Mouse (Mus musculus) frontal cortex, adult (tissue): ENCODE measurements around the gene Hspg2.
"Not testable (repeated sequence)": the region's sequence is repeated elsewhere in the genome, so short reads cannot be mapped to it uniquely, and the experiment has no call there.

Experiments
- ATAC-seq: cut with Nextera tagmentation; 2 replicates; pipeline ENCODE4 v1.9.2; 2017; ENCODE audit warnings: mild to moderate bottlenecking, moderate library complexity, mixed read lengths; ENCODE audit not compliant: low TSS enrichment

Gene Hspg2

DNA sequence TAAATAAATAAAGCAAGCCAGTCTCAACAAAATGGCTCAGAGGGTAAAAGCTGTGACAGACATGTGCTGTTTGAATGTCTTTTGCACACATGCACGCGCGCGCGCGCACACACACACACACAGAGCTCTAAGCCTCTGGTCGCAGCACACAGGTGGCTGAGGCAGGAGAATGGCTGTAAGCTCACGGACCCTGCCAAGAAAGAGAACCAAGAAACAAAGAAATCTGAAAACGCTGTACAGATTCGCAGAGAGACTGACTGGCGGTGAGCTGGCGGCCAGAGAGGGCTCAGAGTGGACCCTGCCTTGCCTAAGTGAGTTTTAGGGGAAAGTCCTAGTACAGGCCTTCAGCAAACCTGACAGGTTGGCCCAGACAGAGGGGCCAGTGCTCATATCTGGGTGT is 108.9 kb downstream of the Hspg2 start:
- no peak for ATAC-seq

DNA sequence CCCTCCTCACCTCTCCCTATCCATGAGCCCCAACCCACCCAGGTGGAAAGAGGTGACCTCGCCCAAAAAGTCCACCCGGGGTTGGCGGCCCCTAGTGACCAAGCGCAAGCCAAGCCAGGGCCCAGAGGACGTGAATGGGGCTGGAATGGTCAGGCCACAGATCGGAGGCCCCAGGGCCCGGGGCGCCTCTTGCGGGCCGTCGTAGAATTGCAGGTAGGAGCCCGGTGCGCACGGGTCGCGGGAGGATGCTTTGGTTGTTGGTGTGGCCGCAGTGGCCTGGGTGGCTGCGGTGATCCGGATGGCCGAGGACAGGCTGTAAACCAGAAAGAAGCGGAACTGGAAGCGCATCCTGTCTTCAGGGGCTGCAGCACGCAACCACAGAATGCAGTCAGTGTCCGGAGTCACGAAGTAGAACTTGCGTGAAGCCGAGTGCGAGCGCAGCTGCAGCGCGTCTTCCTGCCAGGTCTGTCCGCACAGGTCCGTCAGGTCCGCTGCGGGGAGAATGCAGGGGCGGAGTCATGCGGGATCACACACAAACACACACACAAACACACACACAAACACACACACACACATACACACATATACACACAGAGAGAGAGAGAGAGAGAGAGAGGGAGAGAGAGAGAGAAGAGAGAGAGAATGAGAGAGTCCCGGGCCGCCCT is 109.7 kb downstream of the Hspg2 start:
- ATAC-seq = peak; percentile 70

- no peak for ATAC-seq
These were observed 111.2 kb downstream of the Hspg2 start for GRCm38 (mm10) chr4:137579789-137580188.

DNA sequence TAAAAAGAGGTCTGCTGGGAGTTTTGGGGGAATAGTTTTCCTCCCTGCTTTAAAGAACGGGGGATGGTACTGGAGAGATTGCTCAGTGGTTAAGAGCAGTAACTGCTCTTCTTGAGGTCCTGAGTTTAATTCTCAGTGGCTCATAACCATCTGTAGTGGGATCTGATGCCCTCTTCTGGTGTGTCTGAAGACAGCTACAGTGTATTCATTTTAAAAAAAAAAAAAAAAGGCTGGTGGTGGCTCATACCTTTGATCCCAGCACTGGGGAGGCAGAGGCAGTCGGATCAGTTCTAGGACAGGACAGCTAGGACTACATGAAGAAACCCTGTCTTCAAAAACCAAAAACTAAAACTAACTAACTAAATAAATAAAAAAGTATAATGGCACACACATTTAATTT is 111.7 kb downstream of the Hspg2 start:
- ATAC-seq = no peak

GRCm38 (mm10) chr4:137581815-137582214 is 113.2 kb downstream of the Hspg2 start:
- no peak for ATAC-seq

DNA sequence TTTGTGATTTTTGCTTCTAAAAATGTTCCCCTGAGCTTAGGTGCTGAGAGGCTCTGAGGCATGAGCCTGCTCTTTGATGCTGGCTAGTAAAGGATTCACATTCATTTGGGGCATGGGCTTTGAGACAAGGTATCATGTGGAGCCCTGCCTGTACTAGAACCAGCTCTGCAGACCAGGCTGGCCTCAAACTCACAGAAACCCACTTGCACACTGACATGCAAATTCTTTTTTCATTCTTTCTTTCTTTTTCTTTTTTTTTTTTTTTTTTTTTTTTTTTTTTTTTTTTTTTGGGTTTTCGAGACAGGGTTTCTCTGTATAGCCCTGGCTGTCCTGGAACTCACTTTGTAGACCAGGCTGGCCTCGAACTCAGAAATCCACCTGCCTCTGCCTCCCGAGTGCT is 120.5 kb downstream of the Hspg2 start:
- ATAC-seq = not testable (repeated sequence)

DNA sequence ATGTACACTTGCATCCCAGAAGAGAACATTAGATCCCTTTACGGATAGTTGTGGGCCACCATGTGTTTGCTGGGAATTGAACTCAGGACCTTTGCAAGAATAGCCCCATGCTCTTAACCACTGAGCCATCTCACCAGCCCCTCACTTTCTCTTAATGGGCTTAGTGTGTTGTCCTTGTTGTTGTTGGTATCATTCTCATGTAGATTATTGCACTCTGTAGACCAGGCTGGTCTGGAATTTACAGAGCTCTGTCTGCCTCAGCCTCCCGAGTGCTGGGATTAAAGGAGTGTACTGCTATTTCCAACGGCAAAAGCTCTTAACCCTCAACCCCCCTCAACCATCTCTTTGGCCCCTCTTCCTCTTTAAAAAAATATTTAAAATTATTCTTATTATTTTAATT is 121.0 kb downstream of the Hspg2 start:
- no peak for ATAC-seq

GRCm38 (mm10) chr4:137590961-137591360 is 122.4 kb downstream of the Hspg2 start:
- no peak for ATAC-seq

DNA sequence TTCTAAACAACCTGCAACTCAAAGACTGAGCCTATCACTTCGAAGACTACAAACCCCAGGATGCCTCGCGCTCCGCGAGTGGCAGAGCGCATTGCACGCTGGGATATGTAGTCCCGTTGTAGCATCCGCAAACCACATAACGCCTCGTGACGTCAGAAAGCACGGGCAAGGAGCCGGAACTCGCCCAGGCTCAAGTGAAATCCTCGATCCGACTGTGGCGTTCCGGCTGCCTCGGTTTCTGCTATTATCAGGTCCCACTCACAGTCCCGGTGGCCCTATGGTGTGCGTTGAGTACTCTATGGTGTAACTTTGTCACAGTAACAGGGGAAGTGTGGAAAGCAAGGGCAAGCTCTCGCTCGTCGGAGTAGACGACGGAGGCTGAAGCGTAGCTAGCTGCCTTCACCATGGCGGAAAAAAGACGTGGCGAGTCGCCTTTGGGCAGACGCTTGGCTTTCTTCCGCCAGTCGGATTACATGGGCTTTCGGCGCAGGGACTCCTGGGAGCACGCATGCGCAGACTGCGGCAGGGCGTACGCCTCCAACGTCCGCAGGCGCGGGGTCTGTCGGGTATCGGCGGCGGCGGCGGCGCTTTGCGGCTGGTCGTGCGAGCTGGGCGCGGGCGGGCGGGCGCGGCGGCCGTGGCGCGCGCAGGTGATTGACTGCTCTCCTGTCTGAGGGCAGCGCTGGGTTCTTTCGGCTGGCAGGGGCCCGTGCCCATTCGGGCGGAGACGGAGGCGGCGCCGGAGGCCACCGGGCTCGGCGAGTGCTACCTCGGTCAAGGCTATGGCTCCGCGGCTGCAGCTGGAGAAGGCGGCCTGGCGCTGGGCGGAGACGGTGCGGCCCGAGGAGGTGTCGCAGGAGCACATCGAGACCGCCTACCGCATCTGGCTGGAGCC is 125.3 kb downstream of the Hspg2 start, which contains the start of gene Usp48:
Gene Usp48, plus strand, starts transcription at position 155 of the 895 bp plus-strand sequence.
- ATAC-seq = peak; percentile 92

DNA sequence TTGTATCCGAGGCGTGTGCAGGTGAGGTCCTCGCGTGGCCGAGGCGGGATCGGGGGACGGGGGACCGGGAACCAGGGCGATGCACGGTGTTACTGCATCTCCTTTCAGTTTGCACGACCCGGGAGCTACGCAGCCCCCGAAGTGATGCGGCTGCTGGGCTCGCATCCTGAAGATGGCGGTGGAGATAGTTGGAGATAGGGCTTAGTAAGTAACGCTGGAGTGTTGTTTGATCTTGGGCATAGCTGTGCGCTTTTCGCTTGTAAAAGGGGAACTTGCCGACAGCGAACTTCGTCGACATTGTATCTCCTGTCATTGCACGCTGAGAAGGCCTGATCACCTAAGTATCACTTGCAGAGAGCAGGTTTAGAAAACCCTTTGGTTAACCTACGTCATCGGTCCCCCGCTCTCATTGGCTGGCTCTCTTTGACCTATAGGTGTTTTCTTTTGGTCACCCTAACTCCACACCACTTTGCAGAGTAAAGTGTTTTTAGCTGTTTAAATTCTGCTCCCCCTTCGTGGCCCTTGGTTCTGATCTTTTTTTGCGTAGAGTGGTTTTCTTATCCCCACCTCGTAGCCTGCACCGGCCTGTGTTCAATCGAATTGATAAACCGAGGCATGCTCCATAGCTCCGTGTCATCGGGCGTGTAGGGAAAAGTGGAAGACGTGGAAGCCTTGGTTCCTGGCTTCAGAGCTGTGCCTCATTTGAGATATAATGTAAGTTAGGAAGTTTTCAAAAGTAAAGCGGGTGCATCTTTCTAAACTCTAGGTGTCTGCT is 126.1 kb downstream of the Hspg2 start:
- ATAC-seq = no peak; the same call in 1 of the 2 replicates

DNA sequence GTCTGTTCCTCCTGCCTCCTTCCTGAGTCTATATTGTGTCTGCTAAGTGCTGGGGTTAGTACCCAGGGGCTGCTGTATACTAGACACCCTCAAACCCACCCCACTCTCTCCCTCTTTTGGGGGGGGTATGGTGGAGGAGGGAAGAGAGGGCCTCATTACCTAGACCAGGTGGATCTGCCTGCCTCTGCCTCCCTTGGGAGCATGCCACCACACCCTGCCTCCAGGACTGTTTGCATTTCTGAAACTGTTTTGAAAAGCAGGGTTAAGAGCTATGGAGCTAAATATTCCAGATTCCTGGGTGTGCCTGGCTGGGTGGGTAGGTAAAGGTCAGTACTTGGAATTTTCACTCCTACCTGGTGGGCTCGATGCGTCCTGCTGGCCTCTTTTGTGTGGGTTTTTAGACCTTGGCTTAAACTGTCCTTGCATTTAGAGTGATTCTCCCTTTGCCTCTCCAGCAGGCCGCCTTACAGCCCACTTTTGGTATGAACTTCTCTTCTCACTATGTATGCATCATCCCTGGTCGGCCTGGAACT is 128.6 kb downstream of the Hspg2 start:
- no peak for ATAC-seq

GRCm38 (mm10) chr4:137598577-137598976 is 130.0 kb downstream of the Hspg2 start:
- no peak for ATAC-seq

DNA sequence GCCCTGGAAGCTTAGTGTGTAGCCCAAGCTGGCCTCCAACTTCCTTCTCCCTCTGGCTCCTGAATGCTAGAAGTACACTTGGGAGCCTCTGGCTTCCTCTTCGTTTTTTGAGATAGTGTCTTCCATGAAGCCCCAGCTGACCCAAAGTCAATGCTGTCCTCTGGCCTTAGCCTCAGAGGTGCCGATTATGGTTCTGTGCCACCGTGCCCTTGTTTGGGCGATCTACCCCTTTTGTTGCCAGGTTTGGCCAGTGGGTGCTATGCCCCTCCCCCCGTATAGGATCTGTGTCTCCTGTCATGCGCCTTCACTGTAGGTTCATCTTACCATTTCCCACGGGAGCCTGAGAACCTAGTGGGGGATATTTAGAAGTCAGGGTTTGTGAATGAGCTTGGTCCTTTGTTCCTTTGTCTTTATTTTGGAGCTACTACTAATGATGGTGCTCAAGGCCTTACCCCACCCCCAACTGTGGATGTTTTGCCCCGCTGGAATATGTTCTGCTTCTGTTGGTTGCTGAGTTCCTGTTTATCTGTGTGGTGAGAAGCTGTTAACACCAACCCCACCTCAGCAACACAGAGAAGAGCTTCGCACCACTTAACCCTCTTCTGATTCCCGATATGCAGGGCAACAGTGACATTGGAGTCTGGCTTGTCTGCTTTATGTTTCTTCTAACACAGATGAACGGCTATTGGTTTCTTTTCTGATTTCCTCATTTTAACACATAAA is 135.0 kb downstream of the Hspg2 start:
- ATAC-seq = no peak

GRCm38 (mm10) chr4:137607023-137607422 is 138.5 kb downstream of the Hspg2 start:
- no peak for ATAC-seq

- ATAC-seq = no peak
These were observed 140.7 kb downstream of the Hspg2 start for GRCm38 (mm10) chr4:137609281-137609680.

- ATAC-seq = no peak
These were observed 141.1 kb downstream of the Hspg2 start for GRCm38 (mm10) chr4:137609702-137610101.

DNA sequence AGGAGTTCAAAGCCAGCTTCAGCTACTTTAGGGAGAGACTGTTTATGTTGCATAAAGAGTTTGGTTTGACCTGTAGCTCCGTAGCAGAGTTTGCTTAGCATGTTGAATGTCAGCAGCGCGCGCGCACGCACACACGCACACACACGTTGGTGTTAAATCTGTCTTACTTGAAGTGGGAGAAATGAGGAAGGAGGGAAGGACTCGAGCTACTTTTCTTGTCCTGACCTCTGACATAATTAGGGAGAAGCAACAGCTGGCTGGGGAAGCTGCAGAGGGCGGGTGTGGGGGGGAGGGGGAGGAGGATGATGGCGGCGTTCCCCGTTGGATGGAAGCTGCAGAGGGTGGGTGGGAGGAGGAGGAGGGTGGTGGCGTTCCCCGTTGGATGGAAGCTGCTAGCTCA is 141.7 kb downstream of the Hspg2 start:
- ATAC-seq = no peak
